Mouse (Mus musculus) bone marrow macrophage, adult 2 months (primary cell): ENCODE results near the gene Gad1. TPM values are rescaled to one million over a fixed set of nuclear protein-coding genes. Genes with fewer than 3 reads are reported as not detected.

ENCODE experiments used
- H3K27ac ChIP-seq: 2 replicates; pipeline ENCODE4 v1.5.1; 2012; ENCODE audit warnings: low read depth, low read length; ENCODE audit not compliant: insufficient read depth
- H3K4me1 ChIP-seq: 2 replicates; pipeline ENCODE4 v1.6.1; 2012; ENCODE audit warnings: low read length; ENCODE audit not compliant: control insufficient read depth, insufficient read depth
- H3K4me3 ChIP-seq: 2 replicates; pipeline ENCODE4 v1.5.1; 2012; ENCODE audit warnings: mild to moderate bottlenecking, low read length, moderate library complexity; ENCODE audit not compliant: insufficient read depth
- CTCF ChIP-seq: IDR thresholded peaks from 2 replicates; pipeline ENCODE4 v1.5.1; 2012; ENCODE audit warnings: low read depth, mild to moderate bottlenecking, low read length, moderate library complexity
- POLR2A ChIP-seq: IDR thresholded peaks from 2 replicates; pipeline ENCODE4 v1.6.1; 2012; ENCODE audit warnings: mild to moderate bottlenecking, low read depth, low read length, borderline replicate concordance
- polyA plus RNA-seq: library from polyadenylated mRNA; stranded (reverse); fragments of >200 nt; gene quantifications from 2 replicates; pipeline ENCODE4 v1.2.4, GENCODE M21; 2012; ENCODE audit not compliant: missing spikeins, insufficient read depth, insufficient read length

Gene Gad1
- polyA plus RNA-seq, 1 experiment: not detected

DNA sequence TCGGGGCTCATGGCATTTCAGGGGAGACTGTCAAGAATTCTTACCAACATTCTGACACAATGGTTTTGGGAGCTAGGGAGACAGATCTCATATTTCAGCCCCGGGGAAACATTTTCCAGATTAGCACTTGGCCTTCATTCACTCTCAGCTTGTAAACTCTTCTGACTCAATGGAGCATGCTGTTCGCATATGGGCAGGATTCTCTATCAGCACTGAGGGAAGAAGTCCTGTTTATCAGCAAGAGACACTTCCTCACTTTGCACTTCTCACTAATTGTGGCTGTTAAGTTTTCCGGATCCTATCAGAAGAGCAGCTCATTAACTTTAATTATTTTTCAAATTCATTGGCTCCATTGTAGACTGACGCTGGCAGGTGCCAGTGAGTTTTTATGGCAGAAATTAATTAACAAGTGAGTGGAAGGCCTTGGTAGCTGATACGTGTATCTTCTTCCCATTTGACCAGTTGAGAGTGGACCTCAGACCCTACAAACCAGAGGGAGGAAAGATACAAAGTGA lies 92.5 kb downstream of the Gad1 start:
- Histone ChIP-seq H3K4me3 (no peak overlapping the region), H3K27ac (no peak overlapping the region), H3K4me1 (no peaks in the 10 kb centered on the region)
- TF ChIP-seq POLR2A: no peak
- TF ChIP-seq CTCF: no peak

DNA sequence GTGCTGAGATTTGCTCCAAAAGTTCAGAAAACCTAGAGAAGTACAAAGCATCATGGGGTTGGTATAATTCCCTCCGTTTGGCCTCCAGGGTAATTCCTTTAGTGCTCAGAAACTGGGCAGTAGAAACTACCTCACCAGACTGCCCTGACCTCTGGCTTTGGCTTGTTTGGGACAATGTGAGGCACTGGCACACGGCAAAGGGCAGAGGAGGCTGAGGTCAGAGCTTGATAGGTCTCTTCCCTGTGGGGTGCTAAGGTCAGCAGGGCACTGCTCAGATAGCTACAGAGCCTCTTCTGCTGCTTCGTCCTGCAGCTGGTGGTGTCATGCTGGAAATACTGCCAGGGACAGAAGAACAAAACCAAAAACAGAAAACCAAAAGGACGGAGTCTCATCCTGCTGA lies 94.8 kb downstream of the Gad1 start:
- no peak overlapping the region for H3K4me3 ChIP-seq
- no peak overlapping the region for H3K27ac ChIP-seq
- TF ChIP-seq CTCF: no peak
- no peak for TF ChIP-seq POLR2A
- H3K4me1 ChIP-seq: no peaks in the 10 kb centered on the region

DNA sequence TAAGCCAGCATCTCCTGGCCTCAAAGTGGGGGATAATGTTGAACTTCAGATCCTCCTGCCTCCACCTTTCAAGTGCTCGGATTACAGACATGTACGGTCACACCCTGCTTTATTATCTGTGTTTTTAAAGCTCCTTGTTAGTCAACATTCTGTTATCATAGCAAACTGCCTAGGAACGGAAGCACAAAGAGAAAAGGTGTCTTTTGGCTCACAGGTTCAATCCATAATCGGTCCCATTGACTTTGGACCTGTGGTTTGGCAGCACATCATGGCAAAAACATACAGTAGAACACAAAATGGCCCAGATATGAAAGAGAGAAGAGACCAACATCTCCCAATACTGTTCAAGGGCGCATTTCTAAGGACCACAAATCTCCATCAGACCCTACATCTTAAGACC lies 95.4 kb downstream of the Gad1 start:
- H3K4me1 ChIP-seq: no peaks in the 10 kb centered on the region
- no peak overlapping the region for H3K4me3 ChIP-seq
- H3K27ac ChIP-seq: no peak overlapping the region
- no peak for TF ChIP-seq POLR2A
- no peak for TF ChIP-seq CTCF

DNA sequence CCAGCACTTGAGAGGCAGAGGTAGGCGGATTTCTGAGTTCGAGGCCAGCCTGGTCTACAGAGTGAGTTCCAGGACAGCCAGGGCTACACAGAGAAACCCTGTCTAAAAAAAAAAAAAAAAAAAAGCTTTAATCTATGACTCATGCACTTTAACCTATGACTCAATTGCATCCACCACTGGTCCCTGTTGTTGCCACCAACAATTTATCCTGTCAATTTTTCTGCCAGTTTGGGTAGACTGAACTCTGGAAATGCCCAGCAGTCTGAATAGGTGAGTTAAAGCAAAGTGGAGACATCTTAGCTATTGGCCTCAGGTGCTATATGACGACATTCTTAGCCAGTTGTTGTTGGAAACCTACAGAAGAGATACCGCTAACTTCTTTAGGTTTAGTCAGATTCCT lies 96.6 kb downstream of the Gad1 start:
- H3K4me1 ChIP-seq: no peaks in the 10 kb centered on the region
- H3K4me3 ChIP-seq: no peak overlapping the region
- TF ChIP-seq POLR2A (no peak), CTCF (no peak)
- H3K27ac ChIP-seq: no peak overlapping the region

Other genes with a start within 250 kb of the Gad1 start
- gene Sp5, start 78.1 kb upstream of the Gad1 start, polyA plus RNA-seq: not detected in 2 replicates
- gene Erich2, start 44.3 kb upstream of the Gad1 start, polyA plus RNA-seq: not detected in 2 replicates
- gene Gorasp2, start 108.5 kb downstream of the Gad1 start, polyA plus RNA-seq: 51.7 and 56.6 TPM in 2 replicates
- gene Gm26558, start 109.0 kb downstream of the Gad1 start, polyA plus RNA-seq: not detected in 2 replicates